Comparison of ENCODE assay signal across 8 mouse cellular contexts in genomic region chr11:82386970-82387540, GRCm38 (mm10). TPM values are rescaled to one million over a fixed set of nuclear protein-coding genes. Genes with fewer than 3 reads are reported as not detected.
DNase-seq lines count a peak whose midpoint lies in the region; ATAC-seq and TF ChIP-seq lines count a peak whose summit lies in the region.

No protein-coding gene starts in this region.

- ATAC-seq in heart, embryonic 14.5 days (ENCODE audit: insufficient number of reproducible peaks, insufficient read depth, low FRiP score, low read depth): peak; percentile 22; the same call in 1 of the 2 replicates
- ATAC-seq in stomach, embryonic 16.5 days (ENCODE audit: insufficient read depth, low FRiP score): peak; percentile 61; the same call in 1 of the 2 replicates

- no peak overlapping the region for H3K4me3 ChIP-seq in lung, adult 2 months (replicated peaks; ENCODE audit: extremely low read depth, low read depth, low read length)
- peak overlapping the region; percentile 47 for H3K4me3 ChIP-seq in heart, embryonic 14.5 days (ENCODE audit: control insufficient read depth in 1 of 2, insufficient read depth in 1 of 2, low read depth in 1 of 2, low read length in 2 of 2)
- H3K4me3 ChIP-seq in midbrain, embryonic 10.5 days: peak overlapping the region; percentile 72
- H3K4me3 ChIP-seq in stomach, embryonic 16.5 days (replicated peaks; ENCODE audit: low read length): peak overlapping the region; percentile 54

- H3K9me3 ChIP-seq in heart, embryonic 14.5 days (ENCODE audit: control insufficient read depth, low read length): no peaks in the 10 kb centered on the region
- H3K9me3 ChIP-seq in midbrain, embryonic 10.5 days (replicated peaks): no peaks in the 10 kb centered on the region
- H3K9me3 ChIP-seq in stomach, embryonic 16.5 days (replicated peaks; ENCODE audit: control insufficient read depth, low read length): no peaks in the 10 kb centered on the region

- peak overlapping the region; percentile 90 for H3K4me2 ChIP-seq in heart, embryonic 14.5 days (ENCODE audit: low read length)
- peak overlapping the region; percentile 66 for H3K4me2 ChIP-seq in stomach, embryonic 16.5 days (ENCODE audit: low read depth, low read length)

- TF ChIP-seq CTCF in lung, adult 2 months (IDR thresholded peaks at IDR 0.05; ENCODE audit: insufficient read depth, low read length): no peak

- peaks cover 95% of the 10 kb centered on the region for H3K27me3 ChIP-seq in heart, embryonic 14.5 days (ENCODE audit: control insufficient read depth, insufficient read depth, low read length)
- H3K27me3 ChIP-seq in midbrain, embryonic 10.5 days (ENCODE audit: low read depth, poor library complexity, severe bottlenecking): peaks cover 92% of the 10 kb centered on the region
- H3K27me3 ChIP-seq in stomach, embryonic 16.5 days (ENCODE audit: control insufficient read depth, insufficient read depth, low read length): peaks cover 80% of the 10 kb centered on the region

- H3K27ac ChIP-seq in heart, embryonic 14.5 days (replicated peaks in 1 of 2; ENCODE audit: control insufficient read depth in 1 of 2, insufficient read depth in 1 of 2, low read depth in 2 of 2, low read length in 2 of 2): no peak overlapping the region
- peak overlapping the region; percentile 79 for H3K27ac ChIP-seq in midbrain, embryonic 10.5 days (replicated peaks)
- no peak overlapping the region for H3K27ac ChIP-seq in stomach, embryonic 16.5 days (ENCODE audit: low read length)

- H3K4me1 ChIP-seq in lung, adult 2 months (ENCODE audit: control insufficient read depth, insufficient read depth, low read length): no peaks in the 10 kb centered on the region
- H3K4me1 ChIP-seq in heart, embryonic 14.5 days (ENCODE audit: control insufficient read depth in 2 of 2, insufficient read depth in 2 of 2, low read length in 2 of 2): peaks cover 4 to 25% of the 10 kb centered on the region in 2 experiments; a peak in 3 of 4 replicates
- peaks cover 53% of the 10 kb centered on the region for H3K4me1 ChIP-seq in midbrain, embryonic 10.5 days
- peaks cover 13% of the 10 kb centered on the region for H3K4me1 ChIP-seq in stomach, embryonic 16.5 days (ENCODE audit: control insufficient read depth, insufficient read depth, low read length)

- H3K9ac ChIP-seq in heart, embryonic 14.5 days (ENCODE audit: low read length): no peak overlapping the region
- H3K9ac ChIP-seq in stomach, embryonic 16.5 days (ENCODE audit: low read length): peak overlapping the region; percentile 65

- 1% methylated on average over 51 of the region's 51 CpGs for WGBS in lung, adult 2 months
- WGBS in heart, embryonic 14.5 days: under 1% methylated on average over 42 of the region's 51 CpGs
- WGBS in midbrain, embryonic 10.5 days: under 1% methylated on average over 50 of the region's 51 CpGs
- under 1% methylated on average over 50 of the region's 51 CpGs for WGBS in stomach, embryonic 16.5 days

- no peaks in the 10 kb centered on the region for H3K36me3 ChIP-seq in heart, embryonic 14.5 days (ENCODE audit: control insufficient read depth, insufficient read depth, low read length)
- H3K36me3 ChIP-seq in midbrain, embryonic 10.5 days: no peaks in the 10 kb centered on the region
- H3K36me3 ChIP-seq in stomach, embryonic 16.5 days (ENCODE audit: control insufficient read depth, insufficient read depth, low read length): no peaks in the 10 kb centered on the region

- no peak for TF ChIP-seq POLR2A in lung, adult 2 months (IDR thresholded peaks at IDR 0.05; ENCODE audit: borderline replicate concordance, extremely low read depth, low read depth, low read length)

- DNase-seq in lung, postnatal 10 days: peak; percentile 11
- no peak for DNase-seq in lung, adult 2 months
- peak; percentile 88 for DNase-seq in embryo, embryonic 11 days
- peak; percentile 74 to 84 for DNase-seq in layer of hippocampus, postnatal 10 days (ENCODE audit: low spot score in 2 of 2)
- DNase-seq in midbrain, embryonic 10.5 days (ENCODE audit: low spot score): peak; percentile 76
- no peak for DNase-seq in adipocyte (ENCODE audit: low spot score)

RNA-seq across cellular contexts. Expression of gene Tmem132e, which starts 1.6 kb away (rescaled TPM):
- 0.22 TPM in 1 of 2 replicates, not detected in the other for polyA plus RNA-seq in lung, adult 2 months (2012; rRNA removed)
- polyA plus RNA-seq in heart, embryonic 14.5 days (2014; fragmentation: Nextera tagmentation; extraction: Ambion mirVana): 0.15 and 0.32 TPM in 2 replicates
- total RNA-seq in layer of hippocampus, postnatal 10 days (2021): 10 to 100 TPM; 15.2 to 18.5 TPM
- polyA plus RNA-seq in midbrain, embryonic 10.5 days (2016; fragmentation: Nextera tagmentation; extraction: Ambion mirVana): 0.89 and 0.93 TPM in 2 replicates
- polyA plus RNA-seq in stomach, embryonic 16.5 days (2015; fragmentation: Nextera tagmentation; extraction: Ambion mirVana): 0.31 and 0.39 TPM in 2 replicates

Comparison
In these comparisons a context has a peak if more than half of its experiments do, and no peak if none do; other contexts are left out.
1. DNase-seq: peak in lung, postnatal 10 days (single experiment), embryo, embryonic 11 days (single experiment), layer of hippocampus, postnatal 10 days (2 of 2) and midbrain, embryonic 10.5 days (single experiment); none in lung, adult 2 months (single experiment) and adipocyte (single experiment).